In the genomic region with DNA sequence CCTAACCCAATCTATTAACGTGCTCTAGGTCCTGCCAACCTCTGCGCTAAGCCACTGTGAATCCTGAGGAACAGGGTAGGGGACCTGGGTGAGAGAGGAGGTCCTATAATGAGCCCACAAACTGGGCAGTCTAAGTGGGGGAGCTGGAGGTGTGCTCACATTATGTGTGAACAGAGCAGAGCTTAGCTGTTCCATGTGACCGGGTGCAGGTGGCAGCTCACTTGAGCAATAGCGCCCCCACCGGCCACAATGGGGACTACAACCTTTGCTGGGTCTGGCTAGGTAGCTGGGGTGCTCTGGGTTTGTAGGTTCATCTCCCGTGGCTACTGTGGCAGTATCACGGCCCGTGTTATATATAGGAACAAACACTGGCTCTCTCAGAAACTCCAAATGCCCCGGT, we compare ENCODE assay signal across 8 mouse cellular contexts. TPM values are rescaled to one million over a fixed set of nuclear protein-coding genes. Genes with fewer than 3 reads are reported as not detected.
A peak's percentile ranks its signal among the peaks of the same experiment; 100 is the strongest.
DNase-seq lines count a peak whose midpoint lies in the region; ATAC-seq and TF ChIP-seq lines count a peak whose summit lies in the region.
"Had no signal": no experiment of that assay in that cellular context is flagged by ENCODE, and none has a peak within 500 bp of the region (broad histone marks: within the 10 kb centered on the region; RNA-seq: fewer than 3 reads in every experiment).

No protein-coding gene starts in this region.

- DNase-seq in kidney, adult 2 months: peak; percentile 19
- DNase-seq in MEL-GATA-1-ER (ENCODE audit: extremely low read depth, low read depth): peak; percentile 22
- peak; percentile 27 for DNase-seq in embryo, embryonic 11 days
- peak; percentile 59 for DNase-seq in lung, postnatal 36 days
- DNase-seq in thymus, postnatal 36 days: peak; percentile 48 to 57
- DNase-seq in cerebellum, adult 18-20 months: no peak

- H3K27ac ChIP-seq in kidney, adult 2 months (ENCODE audit: insufficient read depth, low read depth, low read length): no peak overlapping the region
- no peak overlapping the region for H3K27ac ChIP-seq in kidney, embryonic 16.5 days (ENCODE audit: low read length)
- H3K27ac ChIP-seq: heart, embryonic 13.5 days had no signal

- no peak overlapping the region for H3K4me2 ChIP-seq in kidney, embryonic 16.5 days (replicated peaks; ENCODE audit: low read depth, low read length)
- H3K4me2 ChIP-seq: heart, embryonic 13.5 days had no signal

- no peaks in the 10 kb centered on the region for H3K4me1 ChIP-seq in kidney, adult 2 months (ENCODE audit: control insufficient read depth, insufficient read depth, low read length)
- no peaks in the 10 kb centered on the region for H3K4me1 ChIP-seq in kidney, embryonic 16.5 days (ENCODE audit: insufficient read depth, low read length)

- TF ChIP-seq CTCF in kidney, adult 2 months (conservative IDR thresholded peaks at IDR 0.05; ENCODE audit: insufficient read depth, insufficient read length, low read depth, low read length): peak; percentile 54

- no peak overlapping the region for H3K4me3 ChIP-seq in kidney, adult 2 months (ENCODE audit: insufficient read depth, low read depth, low read length)
- no peak overlapping the region for H3K4me3 ChIP-seq in kidney, embryonic 16.5 days (ENCODE audit: low read length)
- H3K4me3 ChIP-seq: heart, embryonic 13.5 days had no signal

- H3K9ac ChIP-seq in kidney, embryonic 16.5 days (replicated peaks; ENCODE audit: low read length): no peak overlapping the region
- H3K9ac ChIP-seq: heart, embryonic 13.5 days had no signal

- no peaks in the 10 kb centered on the region for H3K9me3 ChIP-seq in kidney, embryonic 16.5 days (ENCODE audit: low read length)
- H3K9me3 ChIP-seq: heart, embryonic 13.5 days had no signal

- H3K27me3 ChIP-seq in kidney, adult 2 months (replicated peaks; ENCODE audit: control insufficient read depth, insufficient read depth, low read length): no peaks in the 10 kb centered on the region
- H3K27me3 ChIP-seq in kidney, embryonic 16.5 days (ENCODE audit: insufficient read depth, low read length): no peaks in the 10 kb centered on the region

- WGBS in kidney, adult 2 months: 59% methylated on average over 9 of the region's 9 CpGs
- 63% methylated on average over 9 of the region's 9 CpGs for whole genome bisulfite sequencing in kidney, embryonic 16.5 days

- no peaks in the 10 kb centered on the region for H3K36me3 ChIP-seq in kidney, adult 2 months (ENCODE audit: control insufficient read depth, insufficient read depth, low read length)
- no peaks in the 10 kb centered on the region for H3K36me3 ChIP-seq in kidney, embryonic 16.5 days (ENCODE audit: insufficient read depth, low read length)
- H3K36me3 ChIP-seq: heart, embryonic 13.5 days had no signal

- no peak for ATAC-seq in kidney, embryonic 16.5 days (ENCODE audit: low FRiP score, low TSS enrichment)

- no peak for TF ChIP-seq POLR2A in kidney, adult 2 months (IDR thresholded peaks at IDR 0.05; ENCODE audit: low read depth, low read length)

RNA-seq across cellular contexts. Expression of a gene that starts 22.5 kb away (rescaled TPM):
- polyA plus RNA-seq in kidney, adult 2 months (2012; rRNA removed): 0.14 and 0.78 TPM in 2 replicates
- 0.46 and 0.62 TPM in 2 replicates for polyA plus RNA-seq in kidney, embryonic 16.5 days (2015; fragmentation: Nextera tagmentation; extraction: Ambion mirVana)

RNA-seq across cellular contexts. Expression of a gene that starts 48.2 kb away (rescaled TPM):
- 0.24 and 0.25 TPM in 2 replicates for polyA plus RNA-seq in kidney, adult 2 months (2012; rRNA removed)
- polyA plus RNA-seq in kidney, embryonic 16.5 days (2015; fragmentation: Nextera tagmentation; extraction: Ambion mirVana): 0.27 and 0.36 TPM in 2 replicates

Comparison
In these comparisons a context has a peak if more than half of its experiments do, and no peak if none do; other contexts are left out.
1. DNase-seq: peak in kidney, adult 2 months (single experiment), MEL-GATA-1-ER (single experiment), embryo, embryonic 11 days (single experiment), lung, postnatal 36 days (single experiment) and thymus, postnatal 36 days (2 of 2); none in cerebellum, adult 18-20 months (0 of 2).